Mouse (Mus musculus) hindbrain, embryonic 16.5 days (tissue): ENCODE data around the gene Rtf1. TPM values are rescaled to one million over a fixed set of nuclear protein-coding genes. Genes with fewer than 3 reads are reported as not detected.

ENCODE experiments used
- ATAC-seq: fragments of 200-750 bp; cut with Nextera tagmentation; 2 replicates; pipeline ENCODE4 v1.8.0; 2017; ENCODE audit warnings: moderate TSS enrichment, moderate library complexity
- H3K27ac ChIP-seq: fragments of 300-500 bp; sonication (generic); 2 replicates; pipeline ENCODE4 v1.5.1; 2014; ENCODE audit warnings: low read depth, mild to moderate bottlenecking, control low read depth, low read length, moderate library complexity
- H3K27me3 ChIP-seq: fragments of 300-500 bp; sonication (generic); replicated peaks from 2 replicates; pipeline ENCODE4 v1.6.1; 2014; ENCODE audit warnings: low read length; ENCODE audit not compliant: control insufficient read depth, insufficient read depth
- H3K36me3 ChIP-seq: fragments of 300-500 bp; sonication (generic); 2 replicates; pipeline ENCODE4 v1.6.1; 2014; ENCODE audit warnings: mild to moderate bottlenecking, low read length, moderate library complexity, mixed read lengths; ENCODE audit not compliant: control insufficient read depth, insufficient read depth
- H3K4me1 ChIP-seq: fragments of 300-500 bp; sonication (generic); 2 replicates; pipeline ENCODE4 v1.6.1; 2014; ENCODE audit warnings: low read depth, low read length; ENCODE audit not compliant: control insufficient read depth, insufficient read depth
- H3K4me2 ChIP-seq: fragments of 300-500 bp; sonication (generic); 2 replicates; pipeline ENCODE4 v1.6.1; 2014; ENCODE audit warnings: mild to moderate bottlenecking, low read length, control low read depth, moderate library complexity
- H3K4me3 ChIP-seq: fragments of 300-500 bp; sonication (generic); 2 replicates; pipeline ENCODE4 v1.5.1; 2014; ENCODE audit warnings: mild to moderate bottlenecking, low read length, control low read depth, moderate library complexity
- H3K9ac ChIP-seq: fragments of 300-500 bp; sonication (generic); 2 replicates; pipeline ENCODE4 v1.6.1; 2014; ENCODE audit warnings: low read depth, mild to moderate bottlenecking, control low read depth, low read length, moderate library complexity
- H3K9me3 ChIP-seq: fragments of 300-500 bp; sonication (generic); 2 replicates; pipeline ENCODE4 v1.6.1; 2014; ENCODE audit warnings: mild to moderate bottlenecking, low read length, moderate library complexity; ENCODE audit not compliant: control insufficient read depth
- WGBS: fragments of 180-500 bp; shearing (Covaris S2); extraction: QIAGEN DNeasy Blood & Tissue Kit; methylation state at CpG from one replicate; pipeline ENCODE4 v1.1.7; 2014; 5-methylcytosine and 5-hydroxymethylcytosine counted together
- polyA plus RNA-seq: library from polyadenylated mRNA; unstranded; fragments of >200 nt; fragmentation: Nextera tagmentation; extraction: Ambion mirVana; gene quantifications from 2 replicates; pipeline ENCODE4 v1.2.1, GENCODE M21; 2015

Rtf1 gene
- polyA plus RNA-seq, 1 experiment from 2014 or later, result 45.1 TPM

- WGBS, result 6% methylated on average over 5 of the region's 5 CpGs
- H3K4me2 ChIP-seq, result peak overlapping the region; percentile 93
- no peak overlapping the region for H3K27ac ChIP-seq
- H3K27me3 ChIP-seq, result no peaks in the 10 kb centered on the region; the same call in 1 of the 2 replicates
- peak overlapping the region; percentile 99 for H3K9ac ChIP-seq
- peak overlapping the region; percentile 99 for H3K4me3 ChIP-seq
- H3K36me3 ChIP-seq, result no peaks in the 10 kb centered on the region
- H3K9me3 ChIP-seq, result no peaks in the 10 kb centered on the region
- ATAC-seq, result no peak
- H3K4me1 ChIP-seq, result peaks cover 15% of the 10 kb centered on the region
Measured at GRCm38 (mm10) chr2:119675831-119676230, 963 bp downstream of the Rtf1 start.

GRCm38 (mm10) chr2:119683706-119684105 lies 8.8 kb downstream of the Rtf1 start:
- no peak for ATAC-seq

GRCm38 (mm10) chr2:119692003-119692701 lies 17.3 kb downstream of the Rtf1 start:
- ATAC-seq, result no peak; the same call in 1 of the 2 replicates
- no peaks in the 10 kb centered on the region for H3K27me3 ChIP-seq
- H3K36me3 ChIP-seq, result no peaks in the 10 kb centered on the region
- H3K4me3 ChIP-seq, result no peak overlapping the region
- H3K9me3 ChIP-seq, result no peaks in the 10 kb centered on the region
- no peak overlapping the region for H3K4me2 ChIP-seq
- no peaks in the 10 kb centered on the region for H3K4me1 ChIP-seq
- H3K9ac ChIP-seq, result no peak overlapping the region
- H3K27ac ChIP-seq, result no peak overlapping the region
- 84% methylated on average over 9 of the region's 9 CpGs for WGBS

More at GRCm38 (mm10) chr2:119683706-119684105, 8.8 kb downstream of the Rtf1 start:
- WGBS, result 93% methylated on average over 1 of the region's 2 CpGs
- H3K36me3 ChIP-seq, result 0 out of 2 replicates have a peak, but pooled peaks cover 7% of the 10 kb centered on the region
- H3K4me3 ChIP-seq, result no peak overlapping the region
- H3K4me2 ChIP-seq, result no peak overlapping the region
- H3K27me3 ChIP-seq, result no peaks in the 10 kb centered on the region
- no peak overlapping the region for H3K9ac ChIP-seq
- no peak overlapping the region for H3K27ac ChIP-seq
- H3K4me1 ChIP-seq, result no peaks in the 10 kb centered on the region
- H3K9me3 ChIP-seq, result no peaks in the 10 kb centered on the region

GRCm38 (mm10) chr2:119694826-119695225 lies 20.0 kb downstream of the Rtf1 start:
- WGBS, result 93% methylated on average over 2 of the region's 2 CpGs
- no peak overlapping the region for H3K9ac ChIP-seq

GRCm38 (mm10) chr2:119696111-119696510 lies 21.2 kb downstream of the Rtf1 start:
- ATAC-seq, result no peak
- H3K4me3 ChIP-seq, result no peak overlapping the region
- no peaks in the 10 kb centered on the region for H3K9me3 ChIP-seq
- no peaks in the 10 kb centered on the region for H3K4me1 ChIP-seq
- H3K36me3 ChIP-seq, result no peaks in the 10 kb centered on the region
- no peak overlapping the region for H3K9ac ChIP-seq
- H3K27me3 ChIP-seq, result no peaks in the 10 kb centered on the region
- H3K4me2 ChIP-seq, result no peak overlapping the region
- 89% methylated on average over 1 of the region's 1 CpGs for whole genome bisulfite sequencing
- no peak overlapping the region for H3K27ac ChIP-seq

More at GRCm38 (mm10) chr2:119694826-119695225, 20.0 kb downstream of the Rtf1 start:
- Histone ChIP-seq H3K27me3 (no peaks in the 10 kb centered on the region), H3K9me3 (no peaks in the 10 kb centered on the region), H3K36me3 (no peaks in the 10 kb centered on the region), H3K27ac (no peak overlapping the region), H3K4me1 (no peaks in the 10 kb centered on the region), H3K4me2 (no peak overlapping the region), H3K4me3 (no peak overlapping the region)
- no peak for ATAC-seq

- Histone ChIP-seq H3K27ac (no peak overlapping the region), H3K9ac (no peak overlapping the region), H3K4me3 (no peak overlapping the region), H3K36me3 (no peaks in the 10 kb centered on the region), H3K4me2 (no peak overlapping the region), H3K9me3 (no peaks in the 10 kb centered on the region), H3K4me1 (no peaks in the 10 kb centered on the region), H3K27me3 (no peaks in the 10 kb centered on the region)
- no peak for ATAC-seq
- 79% methylated on average over 2 of the region's 2 CpGs for WGBS
Measured at GRCm38 (mm10) chr2:119698472-119698871, 23.6 kb downstream of the Rtf1 start.

GRCm38 (mm10) chr2:119699962-119700361 lies 25.1 kb downstream of the Rtf1 start:
- WGBS, result 100% methylated on average over 3 of the region's 3 CpGs
- no peak overlapping the region for H3K27ac ChIP-seq

GRCm38 (mm10) chr2:119703171-119703570 lies 28.3 kb downstream of the Rtf1 start:
- no peaks in the 10 kb centered on the region for H3K4me1 ChIP-seq
- H3K27me3 ChIP-seq, result no peaks in the 10 kb centered on the region
- H3K4me3 ChIP-seq, result no peak overlapping the region
- ATAC-seq, result no peak
- no peak overlapping the region for H3K4me2 ChIP-seq
- no peak overlapping the region for H3K27ac ChIP-seq
- no peak overlapping the region for H3K9ac ChIP-seq
- H3K36me3 ChIP-seq, result peaks cover 12% of the 10 kb centered on the region; the same call in 1 of the 2 replicates
- WGBS, result 96% methylated on average over 2 of the region's 2 CpGs
- H3K9me3 ChIP-seq, result no peaks in the 10 kb centered on the region

More at GRCm38 (mm10) chr2:119699962-119700361, 25.1 kb downstream of the Rtf1 start:
- Histone ChIP-seq H3K4me1 (no peaks in the 10 kb centered on the region), H3K9ac (no peak overlapping the region), H3K36me3 (no peaks in the 10 kb centered on the region), H3K27me3 (no peaks in the 10 kb centered on the region), H3K9me3 (no peaks in the 10 kb centered on the region), H3K4me2 (no peak overlapping the region), H3K4me3 (no peak overlapping the region)
- no peak for ATAC-seq

GRCm38 (mm10) chr2:119707676-119708075 lies 32.8 kb downstream of the Rtf1 start:
- H3K4me3 ChIP-seq, result no peak overlapping the region
- no peaks in the 10 kb centered on the region for H3K9me3 ChIP-seq
- no peak overlapping the region for H3K9ac ChIP-seq
- no peak for ATAC-seq
- no peaks in the 10 kb centered on the region for H3K4me1 ChIP-seq
- no peaks in the 10 kb centered on the region for H3K27me3 ChIP-seq
- WGBS, result 88% methylated on average over 3 of the region's 3 CpGs
- peaks cover 18% of the 10 kb centered on the region for H3K36me3 ChIP-seq
- H3K27ac ChIP-seq, result no peak overlapping the region
- no peak overlapping the region for H3K4me2 ChIP-seq
